Mouse (Mus musculus) lung, postnatal 0 days (tissue): ENCODE measurements around the gene H2-Q10.
"Not testable (repeated sequence)": the region's sequence is repeated elsewhere in the genome, so short reads cannot be mapped to it uniquely, and the experiment has no call there.

Source experiments
- CTCF ChIP-seq: IDR thresholded peaks from 2 replicates; pipeline ENCODE4 v1.5.1; 2016; ENCODE audit warnings: antibody characterized with exemption, mild to moderate bottlenecking
- EP300 ChIP-seq: IDR thresholded peaks from 2 replicates; pipeline ENCODE4 v1.6.1; 2016; ENCODE audit warnings: antibody characterized with exemption, mild to moderate bottlenecking, control low read depth

DNA sequence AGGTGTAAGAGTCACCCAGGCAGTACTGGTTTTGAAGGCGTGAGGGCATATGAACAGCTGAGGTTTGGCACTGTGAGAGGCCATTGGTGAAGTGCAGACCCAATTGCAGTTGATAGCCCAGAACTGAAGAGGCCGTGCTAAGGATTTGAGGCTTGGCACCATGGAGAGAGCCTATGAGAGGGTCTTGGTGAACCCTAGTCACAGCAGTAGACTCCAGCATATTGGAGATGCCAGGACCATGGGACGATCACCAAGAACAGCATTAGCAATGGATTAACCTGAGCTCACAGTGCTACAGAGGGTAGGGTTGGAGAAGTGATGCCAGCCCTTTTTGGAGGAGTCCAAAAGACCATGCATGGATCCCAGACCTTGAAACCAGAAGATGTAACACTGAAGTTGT lies 37.7 kb upstream of the H2-Q10 start:
- not testable (repeated sequence) for TF ChIP-seq EP300, CTCF
